Mouse (Mus musculus) ES-Bruce4 (cell line): ENCODE measurements around the gene Herc3.

ENCODE experiments used
- CTCF ChIP-seq: IDR thresholded peaks from one replicate; pipeline ENCODE4 v1.8.1; 2011; ENCODE audit warnings: low read depth, low read length
- EP300 ChIP-seq: IDR thresholded peaks from 2 replicates; pipeline ENCODE4 v1.6.1; 2011; ENCODE audit warnings: low read depth, low read length; ENCODE audit not compliant: insufficient read depth
- POLR2A ChIP-seq: IDR thresholded peaks from one replicate; pipeline ENCODE4 v1.8.1; 2011; ENCODE audit warnings: low read length; ENCODE audit not compliant: insufficient read depth

GRCm38 (mm10) chr6:58834470-58834869, 3.2 kb downstream of the Herc3 start:
- TF ChIP-seq CTCF (no peak), POLR2A (no peak), EP300 (no peak)
